Mouse (Mus musculus) NIH3T3 (cell line): ENCODE results near the gene Scaf4.
A peak's percentile ranks its signal among the peaks of the same experiment; 100 is the strongest.
"Not testable (repeated sequence)": the region's sequence is repeated elsewhere in the genome, so short reads cannot be mapped to it uniquely, and the experiment has no call there.

Experiments
- DNase-seq: peaks from one replicate; pipeline ENCODE4 v3.0.0-alpha.2; 2012; ENCODE audit warnings: low read depth

Gene Scaf4

DNA sequence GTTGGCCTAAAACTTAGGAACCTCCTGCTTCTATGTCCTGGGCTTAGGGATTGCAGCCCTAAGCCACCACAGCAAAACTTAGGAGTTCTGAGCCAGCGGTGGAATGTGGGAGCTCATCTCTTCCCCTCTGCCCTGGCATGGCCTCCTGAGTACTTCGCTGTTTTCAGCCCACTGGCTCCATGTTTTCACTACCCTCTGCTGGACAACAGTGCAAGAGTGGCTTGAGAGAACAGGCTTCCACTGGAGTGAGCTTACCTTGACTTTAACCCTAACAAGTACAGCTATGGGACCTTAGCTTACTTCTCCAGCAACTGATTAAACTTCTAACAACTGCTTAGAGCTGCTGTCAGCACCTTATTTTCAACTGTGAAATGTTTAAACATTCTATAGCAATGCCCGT lies 49.1 kb downstream of the Scaf4 start:
- no peak for DNase-seq

DNA sequence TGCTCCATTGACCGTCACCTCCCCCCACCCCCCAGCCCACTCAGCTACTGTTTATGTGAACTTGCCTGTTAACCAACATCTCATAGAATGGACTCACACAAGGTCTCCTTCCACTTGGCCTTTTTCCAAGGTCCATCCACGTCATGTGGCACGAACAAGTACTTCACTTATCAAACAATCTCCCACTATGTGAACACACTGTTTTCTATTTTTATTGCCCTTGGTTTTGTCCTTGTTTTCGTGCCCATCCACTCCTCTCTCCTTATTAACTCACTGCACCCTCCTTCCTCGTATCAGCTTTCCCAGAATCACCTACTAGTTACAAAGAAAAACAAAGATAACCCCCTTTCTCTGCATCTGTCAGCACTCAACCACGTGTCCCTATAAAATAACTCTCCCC lies 49.7 kb downstream of the Scaf4 start:
- no peak for DNase-seq

DNA sequence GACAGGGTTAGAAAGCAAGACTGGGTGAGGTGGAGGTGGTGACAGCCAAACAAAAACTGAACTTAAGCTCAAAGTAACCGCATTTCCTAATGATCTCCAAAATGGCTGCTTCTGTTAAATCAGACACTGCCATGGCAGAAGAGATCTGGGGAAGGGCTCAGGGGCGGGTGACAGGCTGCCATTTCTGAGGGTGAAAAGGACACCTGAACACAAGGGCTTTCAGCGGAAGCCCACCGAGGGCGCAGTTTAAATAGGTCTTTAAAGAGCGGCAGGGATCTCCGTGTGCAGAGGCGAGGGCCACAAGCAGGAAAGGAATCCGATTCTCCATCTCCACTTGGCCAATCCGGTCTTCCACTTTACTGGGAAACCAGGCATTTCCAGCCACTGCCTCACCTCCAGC lies 50.6 kb downstream of the Scaf4 start:
- no peak for DNase-seq

DNA sequence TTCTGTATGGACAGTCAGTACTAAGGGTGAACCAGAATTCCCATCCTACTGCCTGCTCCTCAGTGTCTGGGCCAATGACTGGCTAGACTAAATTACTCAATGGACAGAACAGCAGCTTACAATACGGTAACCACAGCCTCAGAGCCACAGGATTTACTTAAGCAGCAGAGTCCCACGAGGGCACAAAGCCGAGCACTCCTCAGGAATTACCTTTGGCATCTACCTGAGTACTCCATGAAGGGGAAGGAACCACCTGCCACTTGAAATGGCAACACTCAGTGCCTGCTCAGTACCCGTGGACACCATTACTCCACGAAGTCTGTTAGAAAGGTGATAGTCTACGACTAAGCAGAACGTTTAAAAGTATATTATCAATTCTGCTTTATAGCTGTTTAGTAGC lies 53.0 kb downstream of the Scaf4 start:
- no peak for DNase-seq

DNA sequence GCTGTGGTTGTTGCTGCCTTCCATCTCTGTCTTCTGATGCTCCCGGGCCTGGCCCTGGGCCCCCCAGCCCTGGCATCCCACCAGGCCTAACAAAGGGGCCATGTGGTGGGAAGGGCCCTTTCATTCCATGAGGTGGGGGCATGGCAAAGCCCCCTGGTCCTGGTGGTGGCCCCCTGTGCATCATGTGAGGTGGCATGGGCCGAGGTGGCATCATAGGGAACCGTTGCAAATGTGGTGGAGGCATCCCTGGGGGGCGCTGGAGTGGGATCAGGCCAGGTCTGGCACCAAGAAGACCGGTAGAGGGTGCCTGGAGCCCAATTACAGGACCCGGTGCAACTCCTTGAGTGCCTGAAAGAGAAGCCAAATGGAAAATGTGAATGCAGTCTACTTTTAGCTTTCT lies 54.4 kb downstream of the Scaf4 start:
- DNase-seq: no peak

DNA sequence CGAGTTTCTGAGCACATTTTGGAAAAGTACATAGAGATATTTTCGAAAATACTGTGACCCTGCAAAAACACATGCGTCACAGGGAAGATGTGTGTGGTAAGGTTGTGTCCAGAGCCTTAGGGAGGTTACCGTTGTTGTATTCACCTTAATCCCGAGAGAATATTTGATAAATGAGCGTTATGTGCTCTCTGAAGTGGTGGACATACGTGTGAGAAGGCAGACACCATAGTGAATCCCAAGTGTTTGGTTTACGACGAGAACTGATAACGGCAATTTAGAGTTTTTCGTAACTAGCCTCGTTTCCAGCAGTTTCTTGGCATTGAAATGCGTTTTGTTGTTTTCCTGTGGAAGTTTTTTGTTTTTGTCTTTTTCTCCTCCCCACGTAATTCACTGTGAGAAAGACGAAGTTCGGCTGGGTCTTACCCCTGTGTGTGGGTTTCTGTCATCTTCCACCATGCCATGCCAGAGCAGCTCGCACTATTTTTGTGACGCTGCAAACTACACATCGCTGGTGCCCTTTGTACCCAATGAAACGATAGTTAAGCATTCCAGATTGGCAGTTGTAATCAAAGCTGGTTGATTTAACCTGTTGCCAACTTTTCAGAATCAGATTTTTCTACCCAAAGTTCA lies 62.7 kb downstream of the Scaf4 start:
- peak; percentile 28 for DNase-seq

DNA sequence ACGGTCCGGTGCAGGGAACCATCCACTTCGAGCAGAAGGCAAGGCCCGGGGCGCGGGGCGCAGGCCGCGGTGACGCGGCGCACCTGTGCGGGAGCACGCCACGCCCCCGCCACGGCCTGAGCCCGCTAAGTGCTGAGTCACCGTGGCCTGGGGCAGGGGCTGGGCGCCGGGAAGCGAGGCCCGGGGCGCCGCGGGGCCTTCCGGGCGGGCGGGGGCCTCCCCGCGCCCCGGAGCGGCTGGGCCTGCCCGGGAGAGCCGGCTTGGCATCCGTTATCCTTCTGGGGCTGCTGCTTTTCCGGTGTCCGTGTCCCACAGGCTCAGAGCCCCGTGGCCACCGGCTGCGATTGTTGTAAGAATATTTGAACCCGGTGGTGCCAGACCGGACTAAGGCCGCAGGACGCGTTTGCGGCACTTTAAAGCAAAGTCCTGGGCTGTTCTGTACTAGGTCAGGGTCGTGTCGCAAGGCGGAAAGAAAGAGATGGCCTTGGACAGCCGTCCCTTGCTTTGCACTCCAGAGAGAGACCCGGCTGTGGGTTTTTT lies 63.3 kb downstream of the Scaf4 start:
- no peak for DNase-seq

DNA sequence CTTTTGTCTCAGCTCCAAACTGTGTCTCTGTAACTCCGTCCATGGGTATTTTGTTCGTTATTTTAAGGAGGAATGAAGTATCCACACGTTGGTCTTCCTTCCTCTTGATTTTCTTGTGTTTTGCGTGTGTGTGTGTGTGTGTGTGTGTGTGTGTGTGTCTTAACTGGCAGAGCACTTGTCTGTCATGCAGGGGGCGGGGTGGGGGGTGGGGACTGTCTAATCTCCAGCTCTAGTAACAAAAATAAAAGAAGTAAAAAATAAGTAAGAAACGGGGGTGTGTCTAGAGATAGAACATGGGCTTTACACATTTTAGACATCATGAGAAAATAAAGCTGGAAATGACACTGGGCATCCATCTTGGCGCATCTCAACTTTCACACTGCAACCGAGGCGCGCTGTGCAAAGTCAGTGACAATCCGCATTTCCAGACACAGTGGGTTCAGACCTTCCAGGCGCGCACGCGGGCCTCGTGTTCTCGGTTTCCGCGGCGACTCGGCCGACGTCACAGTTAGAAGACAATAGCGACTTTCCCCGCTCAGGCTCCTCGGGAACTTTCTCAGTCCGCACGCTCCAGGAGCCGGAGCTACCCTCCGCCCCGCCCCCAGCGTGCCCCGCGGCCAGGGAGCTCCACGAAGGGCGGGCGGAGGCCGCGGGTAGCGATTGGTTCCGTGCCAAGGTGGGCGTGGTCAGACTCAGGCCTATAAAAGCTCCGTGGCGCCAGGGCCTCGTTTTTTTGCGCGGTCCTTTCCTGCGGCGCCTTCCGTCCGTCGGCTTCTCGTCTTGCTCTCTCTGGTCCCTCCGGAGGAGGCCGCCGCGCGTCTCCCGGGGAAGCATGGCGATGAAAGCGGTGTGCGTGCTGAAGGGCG lies 64.0 kb downstream of the Scaf4 start, which contains the start of gene Sod1:
Gene Sod1 (plus strand): TSS at position 729 of the 866 bp plus-strand sequence.
- peak; percentile 92 for DNase-seq

DNA sequence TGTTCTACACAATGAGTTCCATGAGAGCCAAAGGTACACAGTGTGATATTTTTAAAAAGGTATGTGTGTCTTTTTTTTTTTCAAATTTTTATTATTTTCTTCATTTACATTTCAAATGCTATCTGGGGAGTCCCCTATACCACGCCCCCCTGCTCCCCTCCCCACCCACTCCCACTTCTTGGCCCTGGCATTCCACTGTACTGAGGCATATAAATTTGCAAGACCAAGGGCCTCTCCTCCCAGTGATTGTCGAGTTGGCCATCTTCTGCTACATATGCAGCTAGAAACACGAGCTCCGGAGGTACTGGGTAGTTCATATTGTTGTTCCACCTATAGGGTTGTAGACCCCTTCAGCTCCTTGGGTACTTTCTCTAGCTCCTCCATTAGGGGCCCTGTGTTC lies 64.9 kb downstream of the Scaf4 start:
- DNase-seq: not testable (repeated sequence)

DNA sequence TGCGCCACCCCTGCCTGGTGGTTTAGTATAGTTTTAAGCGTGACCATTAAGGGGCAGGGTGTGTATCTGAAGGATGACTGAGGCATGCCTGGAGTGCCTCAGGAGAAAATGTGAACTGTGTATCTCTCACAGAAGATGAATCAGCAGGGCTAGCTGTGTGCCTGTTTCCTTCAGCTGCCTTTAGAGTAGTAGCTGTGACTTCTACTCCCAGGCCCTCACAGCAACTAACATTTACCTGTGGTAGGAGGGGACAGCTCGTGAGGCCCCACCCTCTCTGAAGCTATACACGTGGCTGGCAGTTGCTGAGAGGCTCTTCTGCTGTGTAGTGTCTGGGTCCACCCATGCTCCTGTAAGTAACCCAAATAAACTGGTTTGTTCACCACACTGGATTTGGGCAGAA lies 66.4 kb downstream of the Scaf4 start:
- no peak for DNase-seq

DNA sequence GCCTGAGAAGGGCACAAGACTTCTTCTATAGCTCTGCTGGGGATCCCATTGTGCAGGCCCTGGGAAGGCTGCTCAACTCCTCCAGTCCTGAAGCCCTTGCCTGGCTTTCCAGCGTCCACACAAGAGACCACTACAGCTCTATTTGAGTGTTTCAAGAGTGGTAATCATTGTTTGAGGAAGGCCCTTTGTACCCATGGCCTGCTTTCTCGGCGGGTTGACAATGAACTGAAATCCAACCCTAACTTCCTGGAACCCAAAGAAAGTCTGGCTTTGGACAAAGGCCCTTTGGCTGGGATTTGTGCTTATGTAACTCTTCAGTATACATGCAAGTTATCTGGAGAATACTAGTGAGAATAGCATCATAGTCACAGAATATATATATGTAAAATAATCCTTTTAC lies 66.9 kb downstream of the Scaf4 start:
- DNase-seq: no peak

DNA sequence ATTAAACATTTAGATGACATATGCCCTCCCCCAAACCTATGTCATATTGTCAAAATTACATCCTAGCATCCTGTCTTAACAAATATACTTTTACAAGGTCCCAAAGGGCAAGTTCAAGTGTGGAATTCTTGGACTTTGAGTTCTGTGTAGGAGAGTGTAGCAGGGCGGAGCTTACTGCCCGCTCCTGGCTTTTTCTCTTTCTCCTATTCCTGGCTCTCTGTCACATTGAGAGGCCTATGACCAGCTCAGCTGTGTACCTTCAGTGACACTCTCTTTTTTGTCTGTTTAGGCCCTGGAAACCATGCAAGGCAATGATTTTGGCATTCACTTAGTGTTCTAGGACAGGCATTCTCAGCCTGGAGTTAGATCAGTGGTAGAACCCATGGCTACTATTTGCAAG lies 67.9 kb downstream of the Scaf4 start:
- no peak for DNase-seq

DNA sequence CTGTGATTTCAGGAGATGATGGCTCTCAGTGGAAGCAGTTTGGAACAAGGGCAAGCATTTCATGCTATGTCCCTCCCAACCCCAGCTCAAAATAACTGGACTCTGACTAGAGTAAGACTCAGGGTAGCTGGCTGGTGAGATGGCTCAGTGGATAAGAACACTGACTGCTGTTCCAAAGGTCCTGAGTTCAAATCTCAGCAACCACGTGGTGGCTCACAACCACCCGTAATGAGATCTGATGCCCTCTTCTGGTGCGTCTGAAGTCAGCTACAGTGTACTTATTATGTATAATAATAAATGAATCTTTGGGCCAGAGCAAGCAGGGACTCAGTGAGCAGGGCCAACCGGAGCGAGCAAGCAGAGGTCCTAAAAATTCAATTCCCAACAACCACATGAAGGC lies 68.4 kb downstream of the Scaf4 start:
- not testable (repeated sequence) for DNase-seq

DNA sequence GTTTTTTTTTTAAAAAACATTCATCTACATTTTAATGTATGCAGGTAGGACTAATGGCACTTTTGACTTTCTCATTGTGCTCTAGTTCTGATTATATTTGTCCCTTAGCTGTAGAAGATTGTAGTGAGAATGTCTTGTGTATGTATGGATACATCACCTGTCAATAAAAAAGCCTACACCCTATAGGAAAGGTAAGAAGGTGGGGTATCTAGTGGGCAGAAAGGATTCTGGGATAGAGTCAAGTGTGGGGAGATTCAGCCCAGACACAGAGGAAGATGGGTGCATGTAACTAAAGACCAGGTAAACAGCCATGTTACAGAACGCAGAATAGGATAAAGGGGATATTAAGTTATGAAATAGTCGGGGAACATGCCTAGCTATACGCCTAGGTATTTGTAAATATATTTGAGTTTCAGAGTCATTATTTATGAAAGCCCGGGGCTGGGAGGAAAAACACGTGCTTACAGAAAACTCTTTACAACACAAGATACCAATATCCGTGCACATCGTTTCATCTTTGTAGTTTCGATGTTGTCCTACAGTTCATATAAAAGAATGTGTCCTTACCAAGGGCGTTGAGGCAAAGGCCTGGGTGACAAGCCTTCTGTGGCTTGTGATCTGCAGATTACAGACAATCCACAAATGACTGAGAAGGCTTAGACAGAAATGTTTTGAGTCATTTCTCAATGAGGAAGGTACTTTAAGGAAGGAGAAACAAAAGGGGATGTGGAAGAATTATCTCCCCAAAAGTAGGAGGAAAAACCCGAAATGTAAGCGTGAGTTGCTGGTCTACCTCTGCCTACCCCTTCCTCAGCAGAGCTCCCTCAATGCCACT lies 69.4 kb downstream of the Scaf4 start:
- no peak for DNase-seq

DNA sequence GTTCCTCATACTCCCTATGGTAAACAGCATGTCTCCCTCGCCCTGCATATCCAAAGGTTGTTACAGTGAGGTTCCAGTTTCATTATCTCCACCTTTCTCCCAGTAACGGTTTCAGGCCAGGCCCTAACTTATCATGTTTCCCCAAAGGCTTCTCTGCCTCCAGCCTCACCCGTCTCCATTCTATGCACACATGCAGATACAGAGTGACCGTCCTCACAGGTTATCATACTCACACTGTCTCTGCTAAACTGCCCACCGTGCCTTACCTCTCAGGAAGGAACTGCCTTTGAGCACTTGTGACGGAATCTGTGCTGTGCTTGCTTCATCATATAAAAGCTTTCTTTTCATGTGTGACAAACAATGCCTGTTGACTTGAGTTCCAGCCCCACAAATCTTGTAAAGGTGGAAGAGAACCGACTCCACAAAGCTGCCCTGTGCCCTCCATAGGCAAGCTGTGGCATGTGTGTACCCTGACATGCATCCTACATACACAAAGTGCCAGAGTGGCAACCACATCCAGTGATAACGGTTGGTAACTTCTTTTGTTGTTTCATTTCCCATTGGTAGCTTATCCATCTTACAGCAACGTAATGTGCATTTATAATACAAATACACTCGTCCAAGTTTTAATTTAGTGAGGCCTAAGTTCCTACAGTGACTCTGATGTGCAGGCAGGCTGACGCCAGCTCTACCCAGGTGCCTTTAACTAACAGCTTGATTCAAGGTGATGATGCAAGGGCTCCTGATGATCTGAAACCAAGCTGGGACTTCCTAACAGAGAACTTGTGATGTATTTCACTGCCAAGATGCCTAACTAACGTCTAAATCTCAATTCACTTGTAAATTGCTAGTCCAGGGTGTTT lies 70.6 kb downstream of the Scaf4 start:
- no peak for DNase-seq

DNA sequence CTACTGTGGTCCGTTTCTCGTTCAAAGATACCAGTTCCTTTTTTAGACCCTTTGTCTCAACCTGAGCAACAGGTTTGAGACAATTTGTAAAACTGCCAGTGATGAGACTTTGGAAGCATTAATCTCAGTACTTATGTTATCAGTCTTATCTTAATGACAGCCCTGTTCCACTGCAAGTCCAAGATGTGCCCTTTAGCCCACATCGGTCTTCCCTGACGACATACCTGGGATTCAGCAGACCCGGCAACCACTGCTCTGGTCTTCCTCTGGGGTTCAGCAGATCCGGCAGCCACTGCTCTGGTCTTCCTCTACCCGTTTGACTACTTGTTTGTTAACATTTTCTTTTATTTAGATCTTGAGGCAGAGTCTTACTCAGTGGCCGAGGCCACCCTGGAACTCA lies 72.5 kb downstream of the Scaf4 start:
- no peak for DNase-seq

DNA sequence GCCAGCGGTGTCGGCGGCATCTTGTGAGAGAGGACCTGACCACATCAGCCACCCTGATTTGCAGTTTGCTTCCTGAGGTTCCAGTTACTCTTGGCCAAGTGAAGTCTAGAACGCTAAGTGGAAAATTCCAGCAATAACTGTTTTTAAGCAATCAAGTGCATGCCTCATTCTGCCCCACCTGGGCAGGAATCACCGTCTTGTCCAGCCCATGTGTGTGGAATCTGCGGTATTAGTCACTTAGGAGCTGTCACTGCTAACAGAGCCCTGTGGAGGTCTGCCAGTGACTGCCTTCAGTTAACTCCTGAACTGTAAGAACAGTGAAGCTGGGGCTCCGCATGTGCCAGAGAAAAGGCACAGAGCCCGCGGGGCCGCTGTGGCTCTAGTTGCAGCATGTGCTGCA lies 73.6 kb downstream of the Scaf4 start:
- peak; percentile 14 for DNase-seq

DNA sequence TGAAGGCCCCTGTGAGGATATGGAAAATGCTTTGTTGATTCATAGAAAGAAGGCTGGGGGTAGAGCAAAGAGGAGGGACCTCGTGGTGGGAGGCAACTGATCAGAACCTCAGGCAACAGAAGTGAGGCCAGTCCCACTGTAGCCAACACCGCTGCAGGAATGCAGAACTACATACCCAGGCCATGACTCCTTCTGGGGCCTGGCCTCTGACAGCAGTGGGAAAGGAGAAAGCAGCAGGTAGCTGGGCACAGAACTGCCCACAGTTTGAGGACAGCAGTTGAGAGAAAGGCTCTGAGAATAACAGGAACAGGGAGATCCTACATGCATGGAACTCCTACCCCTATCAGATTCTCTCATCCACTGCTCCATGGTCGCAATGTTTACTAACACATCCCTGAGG lies 75.3 kb downstream of the Scaf4 start:
- DNase-seq: no peak

DNA sequence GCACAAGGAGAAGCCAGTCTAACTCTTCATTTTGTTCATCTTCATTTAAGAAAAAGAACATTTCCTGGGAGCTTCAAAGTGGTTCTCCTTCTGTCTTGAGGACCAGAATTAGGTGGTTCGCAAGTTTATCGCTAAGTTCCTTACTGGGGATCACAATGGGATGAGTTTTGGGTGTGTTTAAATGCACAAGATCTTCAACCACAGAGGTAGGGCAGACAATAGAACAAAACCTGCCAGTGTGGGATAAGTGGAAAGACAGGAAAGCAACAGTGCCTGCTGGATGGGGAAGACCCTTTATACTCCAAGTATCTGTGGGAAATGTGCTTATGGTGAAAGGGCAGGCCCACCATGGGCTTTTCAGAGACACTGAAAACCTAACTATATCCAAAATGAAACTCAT lies 79.4 kb downstream of the Scaf4 start:
- DNase-seq: no peak

DNA sequence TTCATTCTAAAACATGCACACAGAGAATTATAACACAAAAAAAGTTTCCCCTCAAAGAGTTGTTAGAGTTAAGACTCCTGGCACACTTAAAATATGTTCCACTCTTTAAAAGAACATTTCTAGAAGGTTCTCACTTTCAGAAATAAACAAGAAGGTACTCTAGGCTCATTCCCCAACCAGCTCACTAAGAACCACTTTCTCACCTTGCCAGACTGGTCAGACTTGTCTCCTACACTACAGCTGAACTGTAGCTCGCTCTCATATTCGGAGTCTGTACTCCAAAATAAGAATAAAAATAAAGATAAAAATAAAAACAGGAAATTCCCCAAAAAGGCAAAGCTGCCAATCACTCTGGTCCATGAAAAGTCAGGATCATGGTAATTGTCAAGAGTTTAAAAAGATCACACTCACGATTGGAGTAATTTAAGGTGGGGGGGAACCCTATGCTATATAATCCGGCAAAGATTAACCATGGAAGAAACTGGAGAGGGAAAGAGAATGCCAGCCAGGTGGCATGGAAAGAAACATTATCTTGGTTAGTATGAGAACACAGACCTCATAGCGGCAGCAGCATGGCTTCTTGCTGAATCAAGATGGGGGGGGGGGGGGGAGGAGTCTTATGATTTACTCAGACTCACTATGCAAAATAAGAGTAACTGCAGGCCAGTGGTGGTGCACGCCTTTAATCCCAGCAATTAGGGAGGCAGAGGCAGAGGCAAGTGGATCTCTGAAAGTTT lies 80.9 kb downstream of the Scaf4 start:
- no peak for DNase-seq

DNA sequence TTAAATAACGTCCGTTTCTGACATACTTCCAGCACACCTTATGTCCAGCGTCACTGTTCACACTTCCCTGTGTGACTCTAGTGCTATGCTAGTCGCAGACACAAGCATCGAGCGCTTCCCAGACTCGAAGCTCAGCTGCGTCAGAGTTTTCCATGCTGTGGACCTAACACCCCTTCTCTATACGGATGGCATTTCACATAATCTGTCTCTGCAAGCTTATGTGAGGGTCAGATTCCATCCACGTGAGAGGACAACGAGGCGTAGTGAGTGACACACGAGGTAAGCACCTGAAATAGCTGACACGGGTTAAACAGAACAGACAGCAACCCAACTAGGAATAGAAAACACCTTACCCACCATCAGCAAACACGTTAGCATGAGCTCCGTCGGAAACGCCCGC lies 82.2 kb downstream of the Scaf4 start:
- no peak for DNase-seq
